Mouse (Mus musculus) MEL (cell line): ENCODE measurements around the gene Kalrn. TPM values are rescaled to one million over a fixed set of nuclear protein-coding genes. Genes with fewer than 3 reads are reported as not detected.

ENCODE experiments used
- DNase-seq: peaks from one replicate; pipeline ENCODE4 v3.0.0; 2011; ENCODE audit warnings: low read depth, low spot score
- H3K27ac ChIP-seq: 2 replicates; pipeline ENCODE4 v1.5.1; 2012; ENCODE audit warnings: low read depth, mild to moderate bottlenecking, control low read depth, low read length, moderate library complexity; ENCODE audit not compliant: control insufficient read depth
- H3K27me3 ChIP-seq, 2 experiments: fragments of 150-350 bp in 1 of 2; sonication (generic) in 1 of 2; 2 replicates each; pipeline ENCODE4 v1.6.1; 2012; ENCODE audit warnings: low read length in 2 of 2, mild to moderate bottlenecking in 2 of 2, improper control_type of control experiment in 1 of 2, moderate library complexity in 1 of 2; ENCODE audit not compliant: insufficient read depth in 2 of 2, control insufficient read depth in 1 of 2
- H3K36me3 ChIP-seq, 2 experiments: 2 replicates each; pipeline ENCODE4 v1.6.1; 2012 to 2014; ENCODE audit warnings: low read length in 2 of 2, improper control_type of control experiment in 1 of 2, inconsistent platforms in 1 of 2, mild to moderate bottlenecking in 1 of 2; ENCODE audit not compliant: insufficient read depth in 2 of 2, control insufficient read depth in 1 of 2
- H3K4me1 ChIP-seq, 2 experiments: fragments of 150-350 bp in 1 of 2; sonication (generic) in 1 of 2; 2 replicates each; pipeline ENCODE4 v1.6.1; 2012; ENCODE audit warnings: low read length in 2 of 2, improper control_type of control experiment in 1 of 2, mild to moderate bottlenecking in 1 of 2; ENCODE audit not compliant: insufficient read depth in 2 of 2, control insufficient read depth in 1 of 2
- H3K4me3 ChIP-seq, 2 experiments: fragments of 150-350 bp in 1 of 2; sonication (generic) in 1 of 2; 2 replicates each; pipeline ENCODE4 v1.5.1; 2012; ENCODE audit warnings: low read depth in 2 of 2, low read length in 2 of 2, mild to moderate bottlenecking in 2 of 2, moderate library complexity in 2 of 2, control low read depth in 1 of 2, improper control_type of control experiment in 1 of 2; ENCODE audit not compliant: control insufficient read depth in 1 of 2, insufficient read depth in 1 of 2
- H3K79me2 ChIP-seq: 2 replicates; pipeline ENCODE4 v1.6.1; 2012; ENCODE audit warnings: mild to moderate bottlenecking, low read length, moderate library complexity; ENCODE audit not compliant: control insufficient read depth, poor library complexity, insufficient read depth
- H3K9ac ChIP-seq: 2 replicates; pipeline ENCODE4 v1.6.1; 2012; ENCODE audit warnings: low read depth, mild to moderate bottlenecking, control low read depth, low read length, moderate library complexity; ENCODE audit not compliant: control insufficient read depth, poor library complexity, severe bottlenecking
- H3K9me3 ChIP-seq: fragments of 150-350 bp; sonication (generic); replicated peaks from 2 replicates; pipeline ENCODE4 v1.6.1; 2012; ENCODE audit warnings: mild to moderate bottlenecking, low read length, improper control_type of control experiment, moderate library complexity; ENCODE audit not compliant: insufficient read depth
- BHLHE40 ChIP-seq: IDR thresholded peaks from 2 replicates; pipeline ENCODE4 v1.6.1; 2012; ENCODE audit warnings: low read depth, mild to moderate bottlenecking, inconsistent platforms, low read length, improper control_type of control experiment, borderline replicate concordance
- E2F4 ChIP-seq: IDR thresholded peaks from 2 replicates; pipeline ENCODE4 v1.6.1; 2011; ENCODE audit warnings: low read depth, low read length, improper control_type of control experiment, borderline replicate concordance
- EP300 ChIP-seq, 2 experiments: IDR thresholded peaks; 2 replicates each; pipeline ENCODE4 v1.6.1; 2011; ENCODE audit warnings: improper control_type of control experiment in 2 of 2, low read length in 2 of 2, low read depth in 1 of 2, mild to moderate bottlenecking in 1 of 2
- ETS1 ChIP-seq: IDR thresholded peaks from 2 replicates; pipeline ENCODE4 v1.6.1; 2012; ENCODE audit warnings: low read depth, mild to moderate bottlenecking, inconsistent platforms, low read length, improper control_type of control experiment, moderate library complexity
- GATA1 ChIP-seq: IDR thresholded peaks from 2 replicates; pipeline ENCODE4 v1.6.1; 2011; ENCODE audit warnings: low read depth, low read length, improper control_type of control experiment
- HCFC1 ChIP-seq: IDR thresholded peaks from 2 replicates; pipeline ENCODE4 v1.6.1; 2012; ENCODE audit warnings: low read depth, mild to moderate bottlenecking, inconsistent platforms, low read length, improper control_type of control experiment, moderate library complexity
- KAT2A ChIP-seq: conservative IDR thresholded peaks from 2 replicates; pipeline ENCODE4 v1.6.1; 2012; ENCODE audit warnings: low read depth, low read length, improper control_type of control experiment, inconsistent platforms
- MAFK ChIP-seq: IDR thresholded peaks from 2 replicates; pipeline ENCODE4 v1.6.1; 2011; ENCODE audit warnings: low read depth, mild to moderate bottlenecking, low read length, improper control_type of control experiment, borderline replicate concordance
- MAX ChIP-seq: IDR thresholded peaks from 2 replicates; pipeline ENCODE4 v1.6.1; 2011; ENCODE audit warnings: low read length, improper control_type of control experiment
- MAZ ChIP-seq: IDR thresholded peaks from 2 replicates; pipeline ENCODE4 v1.6.1; 2012; ENCODE audit warnings: low read depth, mild to moderate bottlenecking, inconsistent platforms, low read length, improper control_type of control experiment
- MEF2A ChIP-seq: IDR thresholded peaks from 2 replicates; pipeline ENCODE4 v1.6.1; 2014; ENCODE audit warnings: low read depth, mild to moderate bottlenecking, inconsistent platforms, low read length, improper control_type of control experiment; ENCODE audit not compliant: poor library complexity, insufficient replicate concordance, severe bottlenecking; ENCODE audit errors: extremely low read depth
- MXI1 ChIP-seq: IDR thresholded peaks from 2 replicates; pipeline ENCODE4 v1.6.1; 2011; ENCODE audit warnings: mild to moderate bottlenecking, low read depth, low read length, improper control_type of control experiment
- MYC ChIP-seq: IDR thresholded peaks from 2 replicates; pipeline ENCODE4 v1.6.1; 2011; ENCODE audit warnings: low read depth, mild to moderate bottlenecking, low read length, improper control_type of control experiment, moderate library complexity
- NELFE ChIP-seq: IDR thresholded peaks from 2 replicates; pipeline ENCODE4 v1.6.1; 2011; ENCODE audit warnings: low read depth, low read length, improper control_type of control experiment
- NRF1 ChIP-seq: IDR thresholded peaks from 2 replicates; pipeline ENCODE4 v1.6.1; 2014; ENCODE audit warnings: low read depth, mild to moderate bottlenecking, inconsistent platforms, low read length, improper control_type of control experiment, moderate library complexity; ENCODE audit not compliant: poor library complexity, insufficient read depth, severe bottlenecking
- POLR2A ChIP-seq, 2 experiments: IDR thresholded peaks; 2 replicates each; pipeline ENCODE4 v1.6.1; 2011 to 2012; ENCODE audit warnings: low read length in 2 of 2, mild to moderate bottlenecking in 2 of 2, control low read depth in 1 of 2, improper control_type of control experiment in 1 of 2, low read depth in 1 of 2, moderate library complexity in 1 of 2; ENCODE audit not compliant: control insufficient read depth in 1 of 2, insufficient read depth in 1 of 2, poor library complexity in 1 of 2
- POLR2AphosphoS2 ChIP-seq: IDR thresholded peaks from 2 replicates; pipeline ENCODE4 v1.6.1; 2011; ENCODE audit warnings: low read length, improper control_type of control experiment
- POLR2AphosphoS5 ChIP-seq: IDR thresholded peaks from 2 replicates; pipeline ENCODE4 v1.6.1; 2012; ENCODE audit warnings: low read depth, borderline replicate concordance, mild to moderate bottlenecking, inconsistent platforms, low read length, moderate library complexity, mixed read lengths
- RAD21 ChIP-seq: IDR thresholded peaks from 2 replicates; pipeline ENCODE4 v1.6.1; 2011; ENCODE audit warnings: mild to moderate bottlenecking, low read depth, low read length, improper control_type of control experiment
- RCOR1 ChIP-seq: IDR thresholded peaks from 2 replicates; pipeline ENCODE4 v1.6.1; 2012; ENCODE audit warnings: low read depth, mild to moderate bottlenecking, inconsistent platforms, low read length, improper control_type of control experiment
- SIN3A ChIP-seq: IDR thresholded peaks from 2 replicates; pipeline ENCODE4 v1.6.1; 2012; ENCODE audit warnings: low read length, improper control_type of control experiment, inconsistent platforms
- TBP ChIP-seq: IDR thresholded peaks from 2 replicates; pipeline ENCODE4 v1.8.0; 2011; ENCODE audit warnings: low read depth, low read length, improper control_type of control experiment
- TCF12 ChIP-seq: IDR thresholded peaks from 2 replicates; pipeline ENCODE4 v1.6.1; 2014; ENCODE audit warnings: low read depth, mild to moderate bottlenecking, inconsistent platforms, low read length, improper control_type of control experiment, moderate library complexity
- UBTF ChIP-seq: IDR thresholded peaks from 2 replicates; pipeline ENCODE4 v1.6.1; 2012; ENCODE audit warnings: low read depth, mild to moderate bottlenecking, inconsistent platforms, low read length, improper control_type of control experiment, moderate library complexity, borderline replicate concordance; ENCODE audit not compliant: insufficient read depth
- USF1 ChIP-seq: IDR thresholded peaks from 2 replicates; pipeline ENCODE4 v1.6.1; 2014; ENCODE audit warnings: low read depth, mild to moderate bottlenecking, inconsistent platforms, low read length, improper control_type of control experiment, moderate library complexity
- ZKSCAN1 ChIP-seq: IDR thresholded peaks from 2 replicates; pipeline ENCODE4 v1.6.1; 2012; ENCODE audit warnings: low read depth, mild to moderate bottlenecking, inconsistent platforms, low read length, improper control_type of control experiment, moderate library complexity
- ZNF384 ChIP-seq: IDR thresholded peaks from 2 replicates; pipeline ENCODE4 v1.6.1; 2012; ENCODE audit warnings: low read depth, mild to moderate bottlenecking, inconsistent platforms, low read length, improper control_type of control experiment
- polyA plus RNA-seq, 2 experiments: library from polyadenylated mRNA; stranded (reverse) in 1 of 2; unstranded in 1 of 2; fragments of >175 nt in 1 of 2; fragments of >200 nt in 1 of 2; gene quantifications; 2 replicates each; pipeline versions ENCODE4 v1.2.1 to v1.2.4; 2012; ENCODE audit warnings: low replicate concordance in 2 of 2, low read depth in 1 of 2; ENCODE audit not compliant: insufficient read length in 2 of 2, insufficient read depth in 1 of 2, missing spikeins in 1 of 2
- total RNA-seq: library from RNA; depleted of rRNA; stranded (reverse); fragments of 300-350 nt; gene quantifications from 2 replicates; pipeline ENCODE4 v1.2.3, GENCODE M21; 2012

Kalrn gene
- total and polyA plus RNA-seq, 3 experiments, result 10.4 to 11.8 TPM; not detected in 1

- Histone ChIP-seq H3K9me3 (no peaks in the 10 kb centered on the region), H3K4me1 (no peaks in the 10 kb centered on the region), H3K36me3 (no peaks in the 10 kb centered on the region), H3K27ac (no peak overlapping the region), H3K27me3 (no peaks in the 10 kb centered on the region), H3K9ac (no peak overlapping the region), H3K4me3 (no peak overlapping the region), H3K79me2 (no peaks in the 10 kb centered on the region)
- no peak for TF ChIP-seq UBTF
- TF ChIP-seq ZNF384, result no peak
- TF ChIP-seq EP300 (IDR thresholded peaks at IDR 0.05; ENCODE audit: low read depth in 1 of 2, low read length in 2 of 2), result no peak
- no peak for TF ChIP-seq MAX
- TF ChIP-seq MYC, result no peak
- no peak for TF ChIP-seq NRF1
- TF ChIP-seq POLR2A (IDR thresholded peaks at IDR 0.05; ENCODE audit: control insufficient read depth in 1 of 2, insufficient read depth in 1 of 2, low read depth in 1 of 2, low read length in 2 of 2, poor library complexity in 1 of 2), result no peak
- TF ChIP-seq TCF12, result no peak
- TF ChIP-seq NELFE, result no peak
- no peak for TF ChIP-seq E2F4
- TF ChIP-seq POLR2AphosphoS5, result no peak
- no peak for TF ChIP-seq POLR2AphosphoS2
- no peak for TF ChIP-seq HCFC1
- no peak for TF ChIP-seq BHLHE40
- no peak for TF ChIP-seq MAFK
- no peak for TF ChIP-seq ZKSCAN1
- DNase-seq, result no peak
Measured at GRCm38 (mm10) chr16:34543754-34544153, 29.6 kb downstream of the Kalrn start.

DNA sequence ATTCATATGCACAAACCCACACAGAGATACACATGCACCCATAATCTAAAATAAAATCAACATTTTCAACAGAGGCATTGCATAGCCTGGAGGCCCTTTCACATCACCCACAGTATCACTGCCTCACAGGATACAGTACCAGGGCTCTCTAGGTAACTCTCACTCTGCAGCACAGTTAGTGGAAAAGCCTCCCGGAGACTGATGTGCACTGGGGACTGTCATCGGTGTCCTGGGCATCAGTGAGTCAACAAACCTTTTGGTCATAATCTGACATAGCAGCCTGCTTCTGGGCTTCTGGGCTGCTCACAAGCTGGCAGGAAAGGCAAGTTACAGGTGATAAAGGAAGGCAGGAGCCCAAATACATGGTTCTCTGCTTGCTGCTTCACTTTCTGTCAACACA is 31.0 kb downstream of the Kalrn start:
- Histone ChIP-seq H3K79me2 (no peaks in the 10 kb centered on the region), H3K27ac (no peak overlapping the region), H3K36me3 (no peaks in the 10 kb centered on the region), H3K4me3 (no peak overlapping the region), H3K9me3 (no peaks in the 10 kb centered on the region), H3K9ac (no peak overlapping the region), H3K4me1 (no peaks in the 10 kb centered on the region), H3K27me3 (no peaks in the 10 kb centered on the region)
- no peak for DNase-seq
- TF ChIP-seq UBTF, result no peak
- TF ChIP-seq MAX, result no peak
- no peak for TF ChIP-seq RAD21
- TF ChIP-seq MXI1, result no peak
- no peak for TF ChIP-seq GATA1
- TF ChIP-seq RCOR1, result no peak
- no peak for TF ChIP-seq EP300 (IDR thresholded peaks at IDR 0.05; ENCODE audit: low read depth in 1 of 2, low read length in 2 of 2)
- TF ChIP-seq MEF2A, result no peak
- TF ChIP-seq POLR2A (IDR thresholded peaks at IDR 0.05; ENCODE audit: control insufficient read depth in 1 of 2, insufficient read depth in 1 of 2, low read depth in 1 of 2, low read length in 2 of 2, poor library complexity in 1 of 2), result no peak
- no peak for TF ChIP-seq POLR2AphosphoS5
- TF ChIP-seq ZKSCAN1, result no peak
- TF ChIP-seq ETS1, result no peak
- no peak for TF ChIP-seq KAT2A
- TF ChIP-seq MYC, result no peak
- TF ChIP-seq POLR2AphosphoS2, result no peak
- TF ChIP-seq TBP, result no peak
- TF ChIP-seq MAZ, result no peak
- TF ChIP-seq SIN3A, result no peak
- TF ChIP-seq USF1, result no peak
